12 mouse cellular contexts compared by ENCODE assay signal in the genomic region with DNA sequence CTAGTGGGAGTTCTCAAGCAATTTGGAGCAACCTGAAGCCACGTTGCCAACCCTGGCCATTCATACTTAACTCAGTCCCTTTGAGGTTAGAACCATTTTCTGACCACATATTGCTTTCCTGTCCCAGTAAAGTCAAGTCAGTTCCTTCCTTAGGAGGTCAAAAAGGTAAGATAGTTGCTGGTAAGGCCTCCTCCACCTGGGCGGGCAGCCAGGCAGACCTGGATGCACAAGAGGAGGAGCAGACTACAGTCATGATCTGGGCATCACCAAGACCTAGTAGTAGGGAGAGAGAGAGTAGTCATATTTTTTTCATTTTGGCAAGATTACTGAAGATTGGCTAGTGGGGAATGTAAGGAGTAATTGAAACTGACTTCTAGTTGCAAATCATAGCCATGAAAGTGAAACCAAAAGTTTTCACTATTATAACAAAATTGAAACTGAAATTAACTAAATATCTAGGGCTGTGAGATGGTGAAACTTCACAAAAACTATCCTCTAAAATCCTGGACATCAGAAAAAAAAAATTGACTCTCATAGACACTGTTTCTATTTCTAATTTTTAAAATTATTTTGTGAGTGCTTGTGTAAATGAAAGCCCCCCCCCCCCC. TPM values are rescaled to one million over a fixed set of nuclear protein-coding genes. Genes with fewer than 3 reads are reported as not detected.
DNase-seq lines count a peak whose midpoint lies in the region; ATAC-seq lines count a peak whose summit lies in the region.
"Had no signal": no experiment of that assay in that cellular context is flagged by ENCODE, and none has a peak within 500 bp of the region (broad histone marks: within the 10 kb centered on the region; RNA-seq: fewer than 3 reads in every experiment).

No protein-coding gene starts in this region.

- no peaks in the 10 kb centered on the region for H3K36me3 ChIP-seq in heart, embryonic 12.5 days
- H3K36me3 ChIP-seq in megakaryocyte, embryonic 14.5 days (replicated peaks; ENCODE audit: low read length) = peaks cover 5% of the 10 kb centered on the region
- H3K36me3 ChIP-seq in splenic B cell, adult 2 months (ENCODE audit: control insufficient read depth, insufficient read depth, low read length, poor library complexity, severe bottlenecking) = no peaks in the 10 kb centered on the region
- no peaks in the 10 kb centered on the region for H3K36me3 ChIP-seq in forebrain, embryonic 12.5 days (replicated peaks)
- H3K36me3 ChIP-seq: embryonic facial prominence, embryonic 15.5 days; limb, embryonic 15.5 days had no signal

- no peak overlapping the region for H3K27ac ChIP-seq in heart, embryonic 12.5 days (ENCODE audit: poor library complexity, severe bottlenecking)
- no peak overlapping the region for H3K27ac ChIP-seq in forebrain, embryonic 12.5 days

- H3K9ac ChIP-seq in heart, embryonic 12.5 days = no peak overlapping the region
- H3K9ac ChIP-seq in forebrain, embryonic 12.5 days = no peak overlapping the region
- H3K9ac ChIP-seq: limb, embryonic 15.5 days had no signal

- H3K4me2 ChIP-seq in heart, embryonic 12.5 days = no peak overlapping the region
- no peak overlapping the region for H3K4me2 ChIP-seq in forebrain, embryonic 12.5 days

- peaks cover 22% of the 10 kb centered on the region for H3K27me3 ChIP-seq in heart, embryonic 12.5 days (replicated peaks)
- peaks cover 31% of the 10 kb centered on the region for H3K27me3 ChIP-seq in megakaryocyte, embryonic 14.5 days (replicated peaks)
- H3K27me3 ChIP-seq in splenic B cell, adult 2 months (ENCODE audit: control insufficient read depth, insufficient read depth, low read length, poor library complexity, severe bottlenecking) = no peaks in the 10 kb centered on the region
- H3K27me3 ChIP-seq in forebrain, embryonic 12.5 days = peaks cover 10% of the 10 kb centered on the region

- peak; percentile 91 for DNase-seq in heart, adult 11 months
- DNase-seq in induced T-regulatory cell, adult 2 months (ENCODE audit: low read depth) = peak; percentile 71
- DNase-seq in splenic B cell, adult 2 months (ENCODE audit: low read depth, low spot score) = peak; percentile 26
- DNase-seq: thymus, adult 18-20 months had no signal

- H3K9me3 ChIP-seq in heart, embryonic 12.5 days (replicated peaks) = no peaks in the 10 kb centered on the region
- peaks cover 4% of the 10 kb centered on the region; the same call in 1 of the 2 replicates for H3K9me3 ChIP-seq in megakaryocyte, embryonic 14.5 days
- no peaks in the 10 kb centered on the region for H3K9me3 ChIP-seq in forebrain, embryonic 12.5 days
- H3K9me3 ChIP-seq: embryonic facial prominence, embryonic 15.5 days; forebrain, embryonic 10.5 days; limb, embryonic 15.5 days had no signal

- 81% methylated on average over 2 of the region's 2 CpGs for WGBS in heart, embryonic 12.5 days
- WGBS in forebrain, embryonic 12.5 days = 84% methylated on average over 2 of the region's 2 CpGs

- ATAC-seq in heart, embryonic 12.5 days (ENCODE audit: insufficient number of reproducible peaks, low FRiP score) = no peak
- ATAC-seq in megakaryocyte, adult 5-6 weeks (ENCODE audit: poor library complexity, severe bottlenecking) = no peak
- no peak for ATAC-seq in forebrain, embryonic 12.5 days (ENCODE audit: low FRiP score)

- peaks cover 26% of the 10 kb centered on the region for H3K4me1 ChIP-seq in heart, embryonic 12.5 days (replicated peaks)
- H3K4me1 ChIP-seq in megakaryocyte, embryonic 14.5 days = peaks cover 52% of the 10 kb centered on the region
- peaks cover 37% of the 10 kb centered on the region for H3K4me1 ChIP-seq in forebrain, embryonic 12.5 days

- no peak overlapping the region for H3K4me3 ChIP-seq in heart, embryonic 12.5 days
- peak overlapping the region; percentile 14 for H3K4me3 ChIP-seq in megakaryocyte, embryonic 14.5 days (replicated peaks)
- no peak overlapping the region for H3K4me3 ChIP-seq in forebrain, embryonic 12.5 days (replicated peaks)

RNA-seq across cellular contexts. Expression of a gene that starts 1.0 kb away (rescaled TPM):
- 10.3 and 11.0 TPM in 2 replicates for polyA plus RNA-seq in heart, embryonic 12.5 days (2016; fragmentation: Nextera tagmentation; extraction: Ambion mirVana)
- 1.8 and 4.1 TPM in 2 replicates for polyA plus RNA-seq in megakaryocyte, embryonic 14.5 days (2012; ENCODE audit: insufficient read depth, low replicate concordance)
- 8.2 and 8.9 TPM in 2 replicates for total RNA-seq in megakaryocyte, adult 5-6 weeks (2015)
- total RNA-seq in megakaryocyte, adult 5-6 weeks (2017) = 2.0 and 2.4 TPM in 2 replicates
- 14.1 and 15.1 TPM in 2 replicates for polyA plus RNA-seq in forebrain, embryonic 12.5 days (2016; fragmentation: Nextera tagmentation; extraction: Ambion mirVana)

RNA-seq across cellular contexts. Expression of a gene that starts 3.1 kb away (rescaled TPM):
- polyA plus RNA-seq in heart, embryonic 12.5 days (2016; fragmentation: Nextera tagmentation; extraction: Ambion mirVana) = 0.17 and 0.18 TPM in 2 replicates
- polyA plus RNA-seq in megakaryocyte, embryonic 14.5 days (2012; ENCODE audit: insufficient read depth, low replicate concordance) = not detected in 2 replicates
- total RNA-seq in megakaryocyte, adult 5-6 weeks (2015) = 0.20 TPM in 1 of 2 replicates, not detected in the other
- total RNA-seq in megakaryocyte, adult 5-6 weeks (2017) = not detected in 2 replicates
- 0.81 and 1.1 TPM in 2 replicates for polyA plus RNA-seq in forebrain, embryonic 12.5 days (2016; fragmentation: Nextera tagmentation; extraction: Ambion mirVana)
- total RNA-seq: heart, postnatal 36 days had no signal

RNA-seq across cellular contexts. Expression of a gene that starts 4.8 kb away (rescaled TPM):
- polyA plus RNA-seq in heart, embryonic 12.5 days (2016; fragmentation: Nextera tagmentation; extraction: Ambion mirVana) = 37.2 and 38.9 TPM in 2 replicates
- polyA plus RNA-seq in megakaryocyte, embryonic 14.5 days (2012; ENCODE audit: insufficient read depth, low replicate concordance) = 94.2 and 172 TPM in 2 replicates
- 29.3 and 30.1 TPM in 2 replicates for total RNA-seq in megakaryocyte, adult 5-6 weeks (2015)
- 20.4 and 23.6 TPM in 2 replicates for total RNA-seq in megakaryocyte, adult 5-6 weeks (2017)
- 26.2 and 34.6 TPM in 2 replicates for polyA plus RNA-seq in forebrain, embryonic 12.5 days (2016; fragmentation: Nextera tagmentation; extraction: Ambion mirVana)

RNA-seq across cellular contexts. Expression of a gene that starts 28.4 kb away (rescaled TPM):
- 18.2 and 19.1 TPM in 2 replicates for polyA plus RNA-seq in heart, embryonic 12.5 days (2016; fragmentation: Nextera tagmentation; extraction: Ambion mirVana)
- polyA plus RNA-seq in megakaryocyte, embryonic 14.5 days (2012; ENCODE audit: insufficient read depth, low replicate concordance) = 12.4 and 15.0 TPM in 2 replicates
- total RNA-seq in megakaryocyte, adult 5-6 weeks (2015) = 2.7 and 5.2 TPM in 2 replicates
- total RNA-seq in megakaryocyte, adult 5-6 weeks (2017) = 6.4 and 8.7 TPM in 2 replicates
- polyA plus RNA-seq in forebrain, embryonic 12.5 days (2016; fragmentation: Nextera tagmentation; extraction: Ambion mirVana) = 52.0 and 52.9 TPM in 2 replicates

RNA-seq across cellular contexts. Expression of a gene that starts 44.9 kb away (rescaled TPM):
- polyA plus RNA-seq in heart, embryonic 12.5 days (2016; fragmentation: Nextera tagmentation; extraction: Ambion mirVana) = 0.35 and 1.0 TPM in 2 replicates
- polyA plus RNA-seq in megakaryocyte, embryonic 14.5 days (2012; ENCODE audit: insufficient read depth, low replicate concordance) = 1.1 TPM in 1 of 2 replicates, not detected in the other
- total RNA-seq in megakaryocyte, adult 5-6 weeks (2015) = 69.5 and 72.6 TPM in 2 replicates
- total RNA-seq in megakaryocyte, adult 5-6 weeks (2017) = 46.4 and 47.2 TPM in 2 replicates
- 0.51 and 0.63 TPM in 2 replicates for polyA plus RNA-seq in forebrain, embryonic 12.5 days (2016; fragmentation: Nextera tagmentation; extraction: Ambion mirVana)

Comparison
In these comparisons a context has a peak if more than half of its experiments do, and no peak if none do; other contexts are left out.
1. DNase-seq: peak in every context shown above with its lines; median percentile 91 in heart, adult 11 months; 71 in induced T-regulatory cell, adult 2 months; 26 in splenic B cell, adult 2 months.